Mouse (Mus musculus): ENCODE results near the gene Sdc1. TPM values are rescaled to one million over a fixed set of nuclear protein-coding genes. Genes with fewer than 3 reads are reported as not detected.
A peak's percentile ranks its signal among the peaks of the same experiment; 100 is the strongest.

Sdc1 gene
- polyA plus RNA-seq, 2 experiments = 15.8 to 16.8 TPM

GRCm38 (mm10) chr12:8830967-8831635 is 60.0 kb downstream of the Sdc1 start:
- Histone ChIP-seq H3K9me3 (ENCODE audit: control insufficient read depth, low read length) (no peaks in the 10 kb centered on the region), H3K36me3 (replicated peaks; ENCODE audit: control insufficient read depth, insufficient read depth, low read depth) (no peaks in the 10 kb centered on the region), H3K9ac (replicated peaks) (no peak overlapping the region), H3K4me1 (replicated peaks; ENCODE audit: control insufficient read depth in 2 of 2, insufficient read depth in 2 of 2, low read length in 1 of 2) (peaks cover 0 to 4% of the 10 kb centered on the region in 2 experiments; a peak in 2 of 4 replicates), H3K4me3 (ENCODE audit: insufficient read depth in 1 of 2, low read depth in 2 of 2, low read length in 2 of 2) (no peak overlapping the region), H3K27ac (no peak overlapping the region), H3K27me3 (ENCODE audit: control insufficient read depth, insufficient read depth, low read length) (no peaks in the 10 kb centered on the region; the same call in 1 of the 2 replicates), H3K4me2 (ENCODE audit: low read depth) (no peak overlapping the region)
- TF ChIP-seq EP300 (IDR thresholded peaks at IDR 0.05; ENCODE audit: low read depth) (no peak), CTCF (IDR thresholded peaks at IDR 0.05; ENCODE audit: low read depth) (no peak)
- ATAC-seq (ENCODE audit: insufficient read depth) (no peak), DNase-seq (ENCODE audit: low read depth in 3 of 3, low spot score in 3 of 3) (no peak)
- 41% methylated on average over 6 of the region's 6 CpGs for WGBS (ENCODE audit: insufficient replicate concordance)

GRCm38 (mm10) chr12:8831710-8832109 is 60.6 kb downstream of the Sdc1 start:
- Histone ChIP-seq H3K4me3 (ENCODE audit: insufficient read depth in 1 of 2, low read depth in 2 of 2, low read length in 2 of 2) (no peak overlapping the region), H3K4me1 (replicated peaks; ENCODE audit: control insufficient read depth in 2 of 2, insufficient read depth in 2 of 2, low read length in 1 of 2) (peaks cover 0 to 4% of the 10 kb centered on the region in 2 experiments; a peak in 2 of 4 replicates), H3K4me2 (ENCODE audit: low read depth) (no peak overlapping the region), H3K9ac (replicated peaks) (no peak overlapping the region), H3K27ac (no peak overlapping the region), H3K27me3 (ENCODE audit: control insufficient read depth, insufficient read depth, low read length) (no peaks in the 10 kb centered on the region; the same call in 1 of the 2 replicates), H3K36me3 (replicated peaks; ENCODE audit: control insufficient read depth, insufficient read depth, low read depth) (no peaks in the 10 kb centered on the region), H3K9me3 (ENCODE audit: control insufficient read depth, low read length) (no peaks in the 10 kb centered on the region)
- TF ChIP-seq EP300 (IDR thresholded peaks at IDR 0.05; ENCODE audit: low read depth) (no peak), CTCF (IDR thresholded peaks at IDR 0.05; ENCODE audit: low read depth) (no peak)
- WGBS (ENCODE audit: insufficient replicate concordance) = 59% methylated on average over 6 of the region's 6 CpGs
- DNase-seq (ENCODE audit: low read depth in 3 of 3, low spot score in 3 of 3) = no peak
- ATAC-seq (ENCODE audit: insufficient read depth) = no peak

- no peak overlapping the region for H3K4me3 ChIP-seq (ENCODE audit: insufficient read depth in 1 of 2, low read depth in 2 of 2, low read length in 2 of 2)
- 24% methylated on average over 7 of the region's 7 CpGs for WGBS (ENCODE audit: insufficient replicate concordance)
- H3K36me3 ChIP-seq (replicated peaks; ENCODE audit: control insufficient read depth, insufficient read depth, low read depth) = no peaks in the 10 kb centered on the region
- ATAC-seq (ENCODE audit: insufficient read depth) (peak; percentile 100), DNase-seq (ENCODE audit: low read depth in 3 of 3, low spot score in 3 of 3) (peak; percentile 69 to 75 (median 73))
- no peaks in the 10 kb centered on the region for H3K27me3 ChIP-seq (ENCODE audit: control insufficient read depth, insufficient read depth, low read length)
- H3K4me2 ChIP-seq (ENCODE audit: low read depth) = peak overlapping the region; percentile 58
- peaks cover 26% of the 10 kb centered on the region in 2 experiments for H3K4me1 ChIP-seq (replicated peaks; ENCODE audit: control insufficient read depth in 2 of 2, insufficient read depth in 2 of 2, low read length in 1 of 2)
- H3K9ac ChIP-seq (replicated peaks) = peak overlapping the region; percentile 38
- H3K9me3 ChIP-seq (ENCODE audit: control insufficient read depth, low read length) = no peaks in the 10 kb centered on the region
- peak overlapping the region; percentile 82 for H3K27ac ChIP-seq
- TF ChIP-seq CTCF (IDR thresholded peaks at IDR 0.05; ENCODE audit: low read depth) (no peak), EP300 (IDR thresholded peaks at IDR 0.05; ENCODE audit: low read depth) (peak; percentile 84)
Observed at GRCm38 (mm10) chr12:8840782-8841325, 69.7 kb downstream of the Sdc1 start.

GRCm38 (mm10) chr12:8842725-8843124 is 71.6 kb downstream of the Sdc1 start:
- Histone ChIP-seq H3K9ac (replicated peaks) (no peak overlapping the region), H3K4me3 (ENCODE audit: insufficient read depth in 1 of 2, low read depth in 2 of 2, low read length in 2 of 2) (no peak overlapping the region), H3K4me2 (ENCODE audit: low read depth) (no peak overlapping the region), H3K27me3 (ENCODE audit: control insufficient read depth, insufficient read depth, low read length) (no peaks in the 10 kb centered on the region), H3K9me3 (ENCODE audit: control insufficient read depth, low read length) (no peaks in the 10 kb centered on the region), H3K36me3 (replicated peaks; ENCODE audit: control insufficient read depth, insufficient read depth, low read depth) (no peaks in the 10 kb centered on the region), H3K4me1 (replicated peaks; ENCODE audit: control insufficient read depth in 2 of 2, insufficient read depth in 2 of 2, low read length in 1 of 2) (peaks cover 26% of the 10 kb centered on the region in 2 experiments), H3K27ac (no peak overlapping the region)
- ATAC-seq (ENCODE audit: insufficient read depth) (no peak), DNase-seq (ENCODE audit: low read depth in 3 of 3, low spot score in 3 of 3) (no peak)
- WGBS (ENCODE audit: insufficient replicate concordance) = 24% methylated on average over 7 of the region's 7 CpGs
- no peak for TF ChIP-seq EP300 (IDR thresholded peaks at IDR 0.05; ENCODE audit: low read depth)
- TF ChIP-seq CTCF (IDR thresholded peaks at IDR 0.05; ENCODE audit: low read depth) = no peak

Other genes starting within 250 kb of the Sdc1 start
- gene Slc7a15, start 172.3 kb upstream of the Sdc1 start, polyA plus RNA-seq (2012; rRNA removed) = 0.06 TPM in 2 replicates
- gene Slc7a15, start 172.3 kb upstream of the Sdc1 start, polyA plus RNA-seq (2014; fragmentation: Nextera tagmentation; extraction: Ambion mirVana) = 0.11 and 0.16 TPM in 2 replicates
- 17.3 and 20.6 TPM in 2 replicates for gene Pum2, start 97.2 kb upstream of the Sdc1 start, polyA plus RNA-seq (2012; rRNA removed)
- gene Pum2, start 97.2 kb upstream of the Sdc1 start, polyA plus RNA-seq (2014; fragmentation: Nextera tagmentation; extraction: Ambion mirVana) = 18.4 and 20.8 TPM in 2 replicates
- 62.7 and 63.4 TPM in 2 replicates for gene Laptm4a, start 150.3 kb downstream of the Sdc1 start, polyA plus RNA-seq (2012; rRNA removed)
- 45.9 and 48.9 TPM in 2 replicates for gene Laptm4a, start 150.3 kb downstream of the Sdc1 start, polyA plus RNA-seq (2014; fragmentation: Nextera tagmentation; extraction: Ambion mirVana)
- 0.04 and 0.07 TPM in 2 replicates for gene Matn3, start 176.6 kb downstream of the Sdc1 start, polyA plus RNA-seq (2012; rRNA removed)
- gene Matn3, start 176.6 kb downstream of the Sdc1 start, polyA plus RNA-seq (2014; fragmentation: Nextera tagmentation; extraction: Ambion mirVana) = 0.03 and 0.14 TPM in 2 replicates
- gene Wdr35, start 202.6 kb downstream of the Sdc1 start, polyA plus RNA-seq (2012; rRNA removed) = 0.31 and 0.63 TPM in 2 replicates
- 1.4 and 2.0 TPM in 2 replicates for gene Wdr35, start 202.6 kb downstream of the Sdc1 start, polyA plus RNA-seq (2014; fragmentation: Nextera tagmentation; extraction: Ambion mirVana)